Mouse (Mus musculus): ENCODE measurements around the gene Pin1. TPM values are rescaled to one million over a fixed set of nuclear protein-coding genes. Genes with fewer than 3 reads are reported as not detected.

Pin1 gene
- polyA plus RNA-seq, 1 experiment from 2014 or later, result 45.4 TPM

DNA sequence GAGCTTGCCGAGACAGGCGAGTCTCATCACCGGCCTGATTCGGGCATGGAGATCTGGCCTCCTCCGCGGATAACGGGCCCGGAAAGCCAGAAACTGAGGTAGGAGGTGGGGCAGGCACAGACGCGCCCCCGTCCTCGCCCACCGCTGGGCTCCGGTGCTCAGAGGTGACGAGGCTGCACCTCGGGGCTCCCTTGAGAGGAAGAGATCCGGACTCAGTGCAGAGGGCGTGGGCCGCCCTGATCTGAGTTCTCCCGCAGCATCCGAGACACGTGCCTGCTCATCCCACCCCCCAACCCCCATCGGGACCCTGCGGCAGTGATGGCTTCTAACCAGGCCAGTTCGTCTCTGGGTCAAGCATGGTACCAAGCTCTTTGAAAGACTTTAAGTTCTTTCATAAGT is 364 bp downstream of the Pin1 start:
- H3K9me3 ChIP-seq (ENCODE audit: control insufficient read depth, low read length), result no peaks in the 10 kb centered on the region
- peak overlapping the region; percentile 72 for H3K4me2 ChIP-seq (ENCODE audit: low read depth, low read length)
- peak overlapping the region; percentile 97 for H3K4me3 ChIP-seq (ENCODE audit: low read length)
- peaks cover 18% of the 10 kb centered on the region for H3K4me1 ChIP-seq (ENCODE audit: control insufficient read depth, insufficient read depth, low read length)
- H3K27me3 ChIP-seq (replicated peaks; ENCODE audit: control insufficient read depth, insufficient read depth, low read length), result no peaks in the 10 kb centered on the region
- peak overlapping the region; percentile 86 for H3K9ac ChIP-seq (ENCODE audit: low read depth, low read length)
- under 1% methylated on average over 25 of the region's 25 CpGs for WGBS
- H3K27ac ChIP-seq (ENCODE audit: low read length), result no peak overlapping the region
- no peak for ATAC-seq
- 0 out of 2 replicates have a peak, but pooled peaks cover 3% of the 10 kb centered on the region for H3K36me3 ChIP-seq (ENCODE audit: control insufficient read depth, insufficient read depth, low read length)

DNA sequence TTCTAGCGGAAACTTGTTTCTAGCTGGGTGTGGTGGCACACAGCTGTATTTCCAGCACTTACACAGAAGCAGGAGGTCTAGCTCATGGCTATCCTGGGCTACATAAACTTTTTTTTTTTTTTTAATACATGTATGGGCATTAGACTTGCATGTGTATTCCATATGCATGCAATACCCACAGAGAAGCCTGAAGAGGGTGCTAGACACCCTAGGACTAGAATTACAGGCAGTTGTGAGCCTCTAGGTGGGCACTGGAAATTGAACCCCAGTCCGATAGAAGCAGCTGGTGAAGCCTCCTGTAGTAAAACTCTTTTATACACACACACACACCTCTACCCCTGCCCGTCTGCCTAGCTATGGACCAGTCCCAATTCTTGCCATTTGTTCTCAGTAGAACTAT is 2.0 kb downstream of the Pin1 start:
- WGBS, result 86% methylated on average over 3 of the region's 3 CpGs

DNA sequence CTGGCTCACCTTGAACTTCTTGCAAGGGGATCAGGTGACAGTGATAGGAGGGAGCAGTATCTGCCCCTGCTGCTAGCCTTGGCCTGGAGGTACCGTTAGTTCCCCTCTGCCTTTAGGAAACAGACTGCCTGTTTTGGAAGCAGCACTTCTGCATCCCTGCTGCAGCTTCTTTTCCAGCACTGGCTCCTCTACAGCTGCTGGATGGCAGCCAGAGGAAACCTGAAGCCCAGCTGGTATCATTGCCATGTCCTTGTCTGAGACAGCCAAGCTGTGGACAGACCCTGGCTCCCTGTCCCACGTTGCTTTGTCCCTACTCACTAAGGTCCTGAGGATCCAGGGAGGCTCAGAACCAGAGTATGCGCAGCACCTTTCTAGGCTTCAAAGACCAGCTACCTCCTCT is 5.7 kb downstream of the Pin1 start:
- Histone ChIP-seq H3K4me2 (ENCODE audit: low read depth, low read length) (no peak overlapping the region), H3K9me3 (ENCODE audit: control insufficient read depth, low read length) (no peaks in the 10 kb centered on the region), H3K27me3 (replicated peaks; ENCODE audit: control insufficient read depth, insufficient read depth, low read length) (no peaks in the 10 kb centered on the region), H3K4me3 (ENCODE audit: low read length) (no peak overlapping the region), H3K9ac (ENCODE audit: low read depth, low read length) (no peak overlapping the region), H3K27ac (ENCODE audit: low read length) (no peak overlapping the region), H3K36me3 (ENCODE audit: control insufficient read depth, insufficient read depth, low read length) (peaks cover 13% of the 10 kb centered on the region), H3K4me1 (ENCODE audit: control insufficient read depth, insufficient read depth, low read length) (peaks cover 12% of the 10 kb centered on the region)
- WGBS, result 88% methylated on average over 3 of the region's 3 CpGs
- ATAC-seq, result no peak

More for the DNA sequence above, 2.0 kb downstream of the Pin1 start:
- H3K27me3 ChIP-seq (replicated peaks; ENCODE audit: control insufficient read depth, insufficient read depth, low read length), result no peaks in the 10 kb centered on the region
- ATAC-seq, result no peak
- no peak overlapping the region for H3K9ac ChIP-seq (ENCODE audit: low read depth, low read length)
- H3K4me3 ChIP-seq (ENCODE audit: low read length), result no peak overlapping the region
- no peak overlapping the region for H3K27ac ChIP-seq (ENCODE audit: low read length)
- peaks cover 18% of the 10 kb centered on the region for H3K4me1 ChIP-seq (ENCODE audit: control insufficient read depth, insufficient read depth, low read length)
- no peak overlapping the region for H3K4me2 ChIP-seq (ENCODE audit: low read depth, low read length)
- no peaks in the 10 kb centered on the region for H3K9me3 ChIP-seq (ENCODE audit: control insufficient read depth, low read length)
- 0 out of 2 replicates have a peak, but pooled peaks cover 5% of the 10 kb centered on the region for H3K36me3 ChIP-seq (ENCODE audit: control insufficient read depth, insufficient read depth, low read length)

DNA sequence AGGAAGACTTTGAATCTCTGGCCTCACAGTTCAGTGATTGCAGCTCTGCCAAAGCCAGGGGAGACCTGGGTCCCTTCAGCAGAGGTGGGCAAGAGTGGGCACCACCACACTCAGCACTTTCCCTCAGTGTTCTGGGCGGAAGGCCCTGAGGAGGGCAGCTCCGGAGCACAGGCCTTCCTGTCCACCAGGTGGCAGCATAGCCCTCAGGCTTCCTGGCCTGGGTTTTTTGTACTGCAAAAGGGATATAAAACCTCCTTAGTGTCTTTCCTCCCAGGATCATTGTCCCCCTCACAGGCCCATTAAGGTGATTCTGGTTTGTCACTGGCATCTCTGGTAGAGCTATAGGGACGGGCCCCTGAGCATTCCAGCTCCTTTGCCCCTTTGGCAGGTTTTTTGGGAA is 10.4 kb downstream of the Pin1 start:
- Histone ChIP-seq H3K9me3 (ENCODE audit: control insufficient read depth, low read length) (no peaks in the 10 kb centered on the region), H3K4me3 (ENCODE audit: low read length) (no peak overlapping the region), H3K27ac (ENCODE audit: low read length) (no peak overlapping the region), H3K4me1 (ENCODE audit: control insufficient read depth, insufficient read depth, low read length) (no peaks in the 10 kb centered on the region; the same call in 1 of the 2 replicates), H3K27me3 (replicated peaks; ENCODE audit: control insufficient read depth, insufficient read depth, low read length) (no peaks in the 10 kb centered on the region), H3K4me2 (ENCODE audit: low read depth, low read length) (no peak overlapping the region), H3K36me3 (ENCODE audit: control insufficient read depth, insufficient read depth, low read length) (peaks cover 17% of the 10 kb centered on the region), H3K9ac (ENCODE audit: low read depth, low read length) (no peak overlapping the region)
- peak; percentile 58 for ATAC-seq
- WGBS, result 52% methylated on average over 3 of the region's 3 CpGs

DNA sequence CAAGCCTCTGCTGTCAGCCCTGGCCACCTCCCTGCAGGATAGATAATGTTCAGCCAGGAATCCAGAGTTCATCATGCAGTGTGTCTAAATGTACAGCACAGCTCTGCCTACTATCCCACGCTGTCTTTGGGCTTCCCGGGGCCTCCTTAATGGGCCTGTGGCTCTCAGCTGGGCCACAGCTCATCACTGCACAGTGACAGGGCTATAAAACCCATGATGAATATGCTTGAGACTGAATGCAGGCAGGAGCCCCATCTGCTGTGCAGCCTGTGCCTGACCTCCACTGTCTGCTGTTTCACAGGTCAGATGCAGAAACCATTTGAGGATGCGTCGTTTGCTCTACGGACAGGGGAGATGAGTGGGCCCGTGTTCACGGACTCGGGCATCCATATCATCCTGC is 11.0 kb downstream of the Pin1 start:
- ATAC-seq, result no peak
- WGBS, result 83% methylated on average over 8 of the region's 8 CpGs
- H3K27ac ChIP-seq (ENCODE audit: low read length), result no peak overlapping the region
- H3K9ac ChIP-seq (ENCODE audit: low read depth, low read length), result no peak overlapping the region
- H3K4me3 ChIP-seq (ENCODE audit: low read length), result no peak overlapping the region
- no peaks in the 10 kb centered on the region for H3K27me3 ChIP-seq (replicated peaks; ENCODE audit: control insufficient read depth, insufficient read depth, low read length)
- no peak overlapping the region for H3K4me2 ChIP-seq (ENCODE audit: low read depth, low read length)
- peaks cover 15% of the 10 kb centered on the region for H3K36me3 ChIP-seq (ENCODE audit: control insufficient read depth, insufficient read depth, low read length)
- H3K9me3 ChIP-seq (ENCODE audit: control insufficient read depth, low read length), result no peaks in the 10 kb centered on the region
- H3K4me1 ChIP-seq (ENCODE audit: control insufficient read depth, insufficient read depth, low read length), result no peaks in the 10 kb centered on the region; the same call in 1 of the 2 replicates

DNA sequence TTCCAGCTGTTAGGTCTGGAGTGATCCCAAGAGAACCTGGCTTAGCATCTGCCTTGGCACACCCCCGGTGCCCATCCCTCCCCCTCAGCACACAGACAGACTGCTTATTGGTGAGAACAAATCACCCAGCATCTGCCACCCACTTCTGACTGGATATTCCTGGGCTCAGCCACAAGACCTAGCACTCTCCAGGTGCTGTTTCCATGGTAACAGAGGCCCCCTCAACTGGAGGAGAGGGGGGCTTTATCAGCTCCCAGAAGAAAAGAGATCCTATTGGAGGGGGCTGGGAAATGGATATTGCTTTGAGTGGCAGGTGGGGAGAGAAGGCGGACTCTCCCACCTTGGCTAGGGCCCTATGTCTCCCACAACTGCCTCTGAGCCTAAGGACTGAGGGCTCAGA is 12.1 kb downstream of the Pin1 start:
- no peak for ATAC-seq
- no peak overlapping the region for H3K4me2 ChIP-seq (ENCODE audit: low read depth, low read length)
- peak overlapping the region; percentile 15; the same call in 1 of the 2 replicates for H3K9ac ChIP-seq (ENCODE audit: low read depth, low read length)
- H3K4me1 ChIP-seq (ENCODE audit: control insufficient read depth, insufficient read depth, low read length), result no peaks in the 10 kb centered on the region; the same call in 1 of the 2 replicates
- no peaks in the 10 kb centered on the region for H3K27me3 ChIP-seq (replicated peaks; ENCODE audit: control insufficient read depth, insufficient read depth, low read length)
- H3K27ac ChIP-seq (ENCODE audit: low read length), result no peak overlapping the region
- no peaks in the 10 kb centered on the region for H3K9me3 ChIP-seq (ENCODE audit: control insufficient read depth, low read length)
- H3K4me3 ChIP-seq (ENCODE audit: low read length), result no peak overlapping the region
- peaks cover 15% of the 10 kb centered on the region for H3K36me3 ChIP-seq (ENCODE audit: control insufficient read depth, insufficient read depth, low read length)
- WGBS, result 91% methylated on average over 2 of the region's 2 CpGs

DNA sequence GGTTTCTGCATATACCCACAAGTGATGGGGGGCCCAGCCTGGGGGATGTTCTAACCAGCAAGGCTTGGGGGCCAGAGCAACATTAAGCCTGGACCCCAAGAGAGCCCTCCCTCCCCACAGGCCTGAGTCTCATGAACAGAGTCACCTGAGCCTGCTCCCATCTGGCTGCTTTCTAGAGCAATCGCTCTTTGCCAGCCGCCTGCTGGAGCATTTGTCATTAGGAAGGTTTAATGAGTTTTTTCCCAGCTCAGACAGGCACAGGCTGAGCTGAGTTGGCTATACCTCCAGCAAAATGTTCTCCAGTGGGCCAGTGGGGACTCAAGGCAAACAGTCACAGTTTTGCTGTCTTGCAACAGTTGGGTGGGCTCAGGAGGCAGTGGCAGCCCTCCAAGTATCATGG is 12.5 kb downstream of the Pin1 start:
- Histone ChIP-seq H3K9ac (ENCODE audit: low read depth, low read length) (no peak overlapping the region; the same call in 1 of the 2 replicates), H3K4me3 (ENCODE audit: low read length) (no peak overlapping the region), H3K36me3 (ENCODE audit: control insufficient read depth, insufficient read depth, low read length) (peaks cover 13% of the 10 kb centered on the region), H3K27me3 (replicated peaks; ENCODE audit: control insufficient read depth, insufficient read depth, low read length) (no peaks in the 10 kb centered on the region), H3K9me3 (ENCODE audit: control insufficient read depth, low read length) (no peaks in the 10 kb centered on the region), H3K4me1 (ENCODE audit: control insufficient read depth, insufficient read depth, low read length) (no peaks in the 10 kb centered on the region; the same call in 1 of the 2 replicates), H3K27ac (ENCODE audit: low read length) (no peak overlapping the region), H3K4me2 (ENCODE audit: low read depth, low read length) (no peak overlapping the region)
- 61% methylated on average over 2 of the region's 2 CpGs for WGBS
- no peak for ATAC-seq

DNA sequence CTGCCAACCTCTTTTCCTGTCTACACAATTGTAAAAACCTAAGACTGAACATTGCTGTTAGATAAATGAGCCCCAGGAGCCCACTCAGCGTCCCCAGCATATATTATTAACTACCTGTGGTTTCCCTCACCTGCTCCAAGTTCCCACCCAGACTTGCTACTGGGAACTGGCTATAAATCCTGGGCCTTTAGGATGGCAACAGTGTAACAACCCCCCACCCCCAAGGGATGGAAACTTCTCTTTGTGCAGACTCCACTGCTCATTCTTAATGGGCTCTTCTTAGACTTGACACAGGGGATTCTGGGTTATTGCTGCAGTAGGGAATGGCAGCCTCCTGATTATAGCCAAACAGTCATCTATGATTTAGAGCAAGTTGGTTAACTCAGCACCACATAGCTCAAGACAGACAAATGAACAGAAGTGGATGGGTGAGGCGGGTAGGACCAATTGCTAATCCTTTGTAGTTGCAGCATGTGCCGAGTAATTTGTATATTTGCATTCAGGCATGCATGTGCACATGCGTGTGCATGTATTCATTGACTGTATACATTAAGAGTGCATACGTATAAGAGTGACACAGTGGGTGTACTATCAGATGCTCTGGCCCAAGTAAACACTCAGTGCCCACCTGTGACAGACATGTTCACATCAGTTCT is 13.2 kb downstream of the Pin1 start:
- Histone ChIP-seq H3K4me1 (ENCODE audit: control insufficient read depth, insufficient read depth, low read length) (no peaks in the 10 kb centered on the region; the same call in 1 of the 2 replicates), H3K9ac (ENCODE audit: low read depth, low read length) (no peak overlapping the region), H3K9me3 (ENCODE audit: control insufficient read depth, low read length) (no peaks in the 10 kb centered on the region), H3K27ac (ENCODE audit: low read length) (no peak overlapping the region), H3K27me3 (replicated peaks; ENCODE audit: control insufficient read depth, insufficient read depth, low read length) (no peaks in the 10 kb centered on the region), H3K4me3 (ENCODE audit: low read length) (no peak overlapping the region), H3K4me2 (ENCODE audit: low read depth, low read length) (no peak overlapping the region), H3K36me3 (ENCODE audit: control insufficient read depth, insufficient read depth, low read length) (peaks cover 13% of the 10 kb centered on the region)
- WGBS, result 71% methylated on average over 5 of the region's 5 CpGs
- ATAC-seq, result no peak

DNA sequence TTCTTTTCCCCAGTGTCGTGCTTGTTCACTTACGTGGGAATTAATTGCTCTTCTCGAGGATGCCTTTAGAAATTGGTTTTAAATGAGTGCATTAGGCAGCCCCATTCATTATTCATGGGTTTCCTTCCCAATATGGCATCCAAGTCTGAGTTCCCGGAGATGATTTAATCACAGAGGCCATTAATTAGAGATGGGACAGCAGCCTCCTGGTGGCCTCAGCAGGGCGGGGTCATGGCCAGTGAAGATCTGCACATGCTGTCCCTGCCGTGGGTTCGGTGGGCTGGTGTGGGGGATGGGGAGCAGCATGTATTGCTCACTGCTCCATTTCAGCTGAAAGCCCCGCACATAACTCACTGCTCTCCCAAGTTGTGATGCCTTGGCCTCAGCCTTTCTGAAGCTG is 14.0 kb downstream of the Pin1 start:
- H3K27ac ChIP-seq (ENCODE audit: low read length), result no peak overlapping the region
- peaks cover 12% of the 10 kb centered on the region for H3K36me3 ChIP-seq (ENCODE audit: control insufficient read depth, insufficient read depth, low read length)

More for the DNA sequence above, 14.0 kb downstream of the Pin1 start:
- no peak overlapping the region for H3K9ac ChIP-seq (ENCODE audit: low read depth, low read length)
- H3K27me3 ChIP-seq (replicated peaks; ENCODE audit: control insufficient read depth, insufficient read depth, low read length), result no peaks in the 10 kb centered on the region
- H3K4me1 ChIP-seq (ENCODE audit: control insufficient read depth, insufficient read depth, low read length), result no peaks in the 10 kb centered on the region; the same call in 1 of the 2 replicates
- H3K4me2 ChIP-seq (ENCODE audit: low read depth, low read length), result no peak overlapping the region
- WGBS, result 41% methylated on average over 8 of the region's 8 CpGs
- H3K4me3 ChIP-seq (ENCODE audit: low read length), result no peak overlapping the region
- ATAC-seq, result no peak
- no peaks in the 10 kb centered on the region for H3K9me3 ChIP-seq (ENCODE audit: control insufficient read depth, low read length)
